Mouse (Mus musculus) v-Abl transformed pro-B cells (cell line): ENCODE measurements around the gene Mfap1b.
"Not testable (repeated sequence)": the region's sequence is repeated elsewhere in the genome, so short reads cannot be mapped to it uniquely, and the experiment has no call there.

ENCODE experiments used
- in situ Hi-C, 2 experiments: fragments of 400-800 bp; cut with MboI; formaldehyde crosslinking; loops; one replicate each; pipeline ENCODE4 v1.15.1; 2025; ENCODE audit not compliant: unreplicated experiment in 2 of 2

The Mfap1b gene

DNA sequence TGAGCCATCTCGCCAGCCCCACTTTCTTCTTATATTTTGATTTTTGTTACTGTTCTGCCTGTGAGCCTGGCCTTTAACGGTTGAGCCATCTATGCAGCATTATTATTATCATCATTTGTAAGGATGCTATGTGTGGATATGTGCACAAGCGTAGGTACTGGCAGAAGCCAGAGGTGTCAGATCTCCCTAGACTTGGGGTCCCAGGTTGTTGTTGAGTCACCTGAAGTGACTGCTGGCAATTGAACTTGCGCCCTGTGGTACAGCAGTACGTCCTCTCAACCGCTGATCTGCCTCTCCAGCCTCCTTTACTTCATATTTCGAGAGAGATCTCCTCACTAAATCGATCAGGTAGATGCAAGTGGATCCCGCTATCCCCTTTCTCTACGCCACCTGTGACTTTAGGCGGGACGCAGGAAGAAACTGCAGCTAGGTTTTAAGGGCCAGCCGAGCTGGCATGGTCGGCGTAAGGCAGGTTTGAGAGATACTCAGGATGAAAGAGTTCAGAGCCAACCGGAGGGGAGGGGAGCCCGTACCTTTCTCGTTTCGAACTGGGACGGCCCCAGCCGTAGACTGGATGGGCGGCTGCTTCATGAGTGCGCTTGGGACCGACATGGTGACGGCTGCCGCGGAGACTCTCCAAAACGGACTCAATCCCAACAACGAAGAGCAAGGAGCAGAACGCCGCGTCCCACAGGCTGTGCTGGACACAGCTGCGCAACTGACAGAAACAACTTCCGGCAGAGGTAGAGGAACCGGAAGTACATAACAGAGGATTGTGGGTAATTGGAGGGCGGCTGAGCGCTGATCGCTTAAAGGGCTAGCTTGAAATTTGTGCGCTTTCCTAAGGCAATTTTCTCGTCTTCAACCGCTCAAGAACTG is at the start of gene Mfap1b:
Gene Mfap1b, minus strand, starts transcription at position 767 of the 879 bp plus-strand sequence.
- in situ Hi-C loops: not testable (repeated sequence)

DNA sequence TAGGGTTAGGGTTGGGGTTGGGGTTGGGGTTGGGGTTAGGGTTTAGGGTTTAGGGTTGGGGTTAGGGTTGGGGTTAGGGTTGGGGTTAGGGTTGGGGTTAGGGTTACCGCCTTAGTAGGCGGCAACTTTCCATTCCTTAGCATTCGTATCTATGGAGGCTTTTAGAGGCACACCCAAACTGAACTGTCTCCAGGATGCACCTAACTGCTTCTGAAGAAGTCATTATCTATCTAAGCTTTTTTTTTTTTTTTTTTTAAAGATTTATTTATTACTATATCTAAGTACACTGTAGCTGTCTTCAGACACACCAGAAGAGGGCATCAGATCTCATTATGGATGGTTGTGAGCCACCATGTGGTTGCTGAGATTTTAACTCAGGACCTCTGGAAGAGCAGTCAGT is 49.0 kb upstream of the Mfap1b start:
- in situ Hi-C loops: not testable (repeated sequence)

DNA sequence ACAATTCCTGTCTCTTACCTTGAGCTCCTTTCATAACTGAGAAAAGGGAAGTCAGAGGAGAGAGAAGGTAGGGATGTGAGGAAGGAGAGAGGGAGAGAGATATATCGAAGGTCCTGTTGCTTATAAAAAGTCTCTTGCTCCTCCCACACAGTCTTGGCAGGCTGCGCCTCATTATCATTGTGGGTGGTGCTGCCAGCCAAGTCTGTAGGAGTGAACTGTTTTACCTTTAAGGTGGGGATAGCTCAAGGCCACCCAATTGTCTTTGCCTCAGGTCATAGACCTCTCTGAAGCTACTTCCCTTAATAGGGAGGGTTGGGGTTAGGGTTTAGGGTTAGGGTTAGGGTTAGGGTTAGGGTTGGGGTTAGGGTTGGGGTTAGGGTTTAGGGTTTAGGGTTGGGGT is 48.1 kb upstream of the Mfap1b start:
- in situ Hi-C loops: no loop called here

DNA sequence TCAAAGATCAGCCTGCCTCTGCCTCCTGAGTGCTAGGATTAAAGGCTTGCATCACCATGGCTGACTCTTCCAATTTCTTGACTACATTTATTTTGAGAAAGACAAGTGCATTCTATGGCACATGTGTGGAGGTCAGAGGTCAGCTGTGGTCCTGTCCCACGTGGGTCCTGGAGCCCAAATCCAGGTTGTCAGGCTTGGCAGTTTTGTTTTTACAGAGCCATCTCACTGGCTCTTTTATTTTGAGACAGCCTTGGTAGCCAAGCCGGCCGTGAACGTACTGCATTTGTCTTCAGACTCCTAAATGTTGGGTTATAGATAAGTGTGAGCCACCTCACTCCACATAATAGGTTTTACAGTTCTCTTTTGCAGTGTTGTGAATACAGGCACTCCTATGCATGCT is 44.8 kb upstream of the Mfap1b start:
- in situ Hi-C loops: not testable (repeated sequence)

DNA sequence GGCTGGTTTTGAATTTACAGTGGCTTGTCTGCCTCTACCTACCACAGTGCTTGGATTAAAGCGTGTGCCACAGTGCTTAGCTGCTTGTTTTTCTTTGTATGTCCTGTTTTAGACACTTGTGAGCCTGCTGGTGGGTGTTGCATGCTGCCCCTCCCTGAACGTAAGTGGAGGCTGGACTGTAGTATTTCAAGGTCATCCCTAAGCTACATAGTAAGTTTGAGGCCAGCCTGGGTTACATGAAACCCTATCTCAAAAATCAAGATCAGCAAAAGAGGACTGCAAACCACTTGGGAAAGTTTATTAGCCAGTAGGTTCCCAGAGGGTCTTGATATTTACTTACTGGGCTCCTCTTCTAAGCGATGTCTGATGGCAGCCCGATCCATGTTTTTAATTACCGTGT is 44.2 kb upstream of the Mfap1b start:
- in situ Hi-C loops: no loop called here

DNA sequence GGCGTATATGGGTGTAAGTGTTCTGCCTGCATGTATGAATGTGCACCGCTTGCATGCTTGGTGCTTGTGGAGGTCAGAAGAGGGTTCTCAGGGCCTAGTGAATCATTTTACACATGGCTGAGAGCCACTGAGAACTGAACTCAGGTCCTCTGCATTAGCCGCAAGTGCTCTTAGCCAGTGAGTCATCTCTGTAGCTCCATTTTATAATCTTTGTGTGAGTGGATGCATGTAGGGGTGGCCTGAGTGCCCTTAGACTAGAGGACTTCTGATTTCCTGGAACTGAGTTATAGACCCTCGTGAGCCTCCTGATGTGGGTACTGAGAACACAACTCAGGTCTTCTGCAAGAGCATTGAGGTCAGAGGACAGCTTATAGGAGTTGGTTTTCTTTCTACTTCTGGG is 40.3 kb upstream of the Mfap1b start:
- in situ Hi-C loops: no loop called here

DNA sequence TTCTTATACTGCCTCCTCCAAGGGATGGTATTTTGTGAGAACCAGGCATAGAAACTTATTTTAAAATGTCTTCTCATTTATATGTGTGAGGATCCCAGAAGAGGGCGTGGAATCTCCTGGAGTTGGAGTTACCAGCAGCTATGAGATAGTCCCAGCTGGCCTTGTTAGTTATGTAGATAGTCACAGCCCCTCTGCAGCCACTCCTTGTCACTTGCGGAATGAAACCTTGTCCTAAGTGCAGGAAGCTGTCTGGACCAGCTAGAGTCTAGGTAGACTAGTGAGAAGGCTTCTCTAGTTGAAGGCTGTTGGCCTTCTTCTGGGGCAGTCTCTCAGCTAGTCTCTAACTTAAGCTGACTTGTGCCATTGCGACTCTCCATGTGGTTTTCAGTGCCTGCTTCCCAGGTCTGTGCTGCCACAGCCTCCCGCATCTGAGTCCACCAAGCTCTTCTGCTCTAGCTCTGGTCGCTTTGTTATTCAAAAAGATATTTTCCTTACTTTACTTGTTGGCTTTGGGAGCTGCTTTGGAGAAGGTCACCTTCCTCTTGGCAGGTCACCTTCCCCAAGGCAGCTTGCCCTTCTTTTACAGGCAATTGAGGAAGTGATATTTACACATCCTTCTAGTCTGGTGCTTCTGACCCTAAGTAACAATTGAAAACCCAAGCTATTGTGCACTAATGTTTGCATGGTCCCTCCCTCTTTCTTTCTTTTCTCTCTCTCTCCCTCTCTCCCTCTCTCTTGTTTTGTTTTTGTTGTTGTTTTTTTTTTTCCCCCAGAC is 39.3 kb upstream of the Mfap1b start:
- in situ Hi-C loops: not testable (repeated sequence)

DNA sequence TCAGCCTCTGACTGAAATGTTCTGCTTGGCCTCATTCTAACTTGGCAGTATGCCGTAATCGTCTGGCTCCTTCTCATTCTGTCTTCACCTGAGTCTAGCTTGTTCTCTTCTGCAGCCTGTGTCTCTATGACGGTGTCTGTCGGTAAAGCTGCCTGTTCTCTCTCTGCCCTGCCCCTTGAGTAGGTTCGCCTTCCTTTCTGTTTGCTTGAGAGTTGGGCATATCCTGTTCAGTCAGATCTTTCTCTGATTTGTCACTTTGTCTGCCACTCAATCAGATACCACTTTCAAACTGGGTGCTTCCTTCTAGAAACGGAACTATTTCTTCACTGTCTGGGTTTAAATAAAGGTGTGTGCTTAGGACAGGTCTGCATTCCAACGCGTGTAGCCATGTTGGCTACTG is 37.5 kb upstream of the Mfap1b start:
- in situ Hi-C loops: no loop called here

DNA sequence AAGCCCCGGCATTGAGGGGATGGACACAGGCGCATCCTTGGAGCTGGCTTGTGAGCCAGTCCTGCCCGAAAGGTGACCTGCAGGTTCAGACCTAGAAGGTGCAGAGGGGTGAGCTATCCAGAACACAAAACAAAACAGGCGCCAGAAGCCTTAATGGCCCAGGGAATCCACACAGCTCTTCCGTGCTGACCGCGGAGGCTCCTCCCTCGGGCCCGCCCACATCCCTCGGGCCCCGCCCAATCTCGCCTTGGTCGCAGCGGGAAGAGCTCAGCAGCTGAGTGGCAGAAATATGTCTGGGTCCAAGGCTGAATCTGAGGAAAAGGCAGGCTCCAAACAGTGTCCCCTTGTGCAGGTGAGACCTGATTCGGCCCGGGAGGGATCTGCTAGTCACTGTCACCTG is 35.7 kb upstream of the Mfap1b start:
- in situ Hi-C loops: no loop called here

DNA sequence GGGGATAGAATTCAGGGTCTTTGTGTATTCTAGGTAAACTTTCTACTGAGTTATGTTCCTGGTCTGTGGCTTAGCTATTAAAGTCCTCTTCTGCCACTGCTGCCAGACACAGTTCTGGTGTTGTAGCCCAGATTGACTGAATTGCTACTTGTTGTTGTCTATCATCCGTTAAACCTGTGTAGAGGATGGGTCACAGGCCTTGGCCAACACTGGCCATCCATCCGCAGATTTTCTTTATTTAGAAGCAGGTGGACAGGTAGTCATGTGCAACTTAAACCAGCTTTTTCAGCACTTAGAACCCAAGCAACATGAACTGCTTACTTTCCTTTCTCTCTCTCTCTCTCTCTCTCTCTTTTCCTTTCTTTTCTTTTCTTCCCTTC is 34.1 kb upstream of the Mfap1b start:
- in situ Hi-C loops: no loop called here

DNA sequence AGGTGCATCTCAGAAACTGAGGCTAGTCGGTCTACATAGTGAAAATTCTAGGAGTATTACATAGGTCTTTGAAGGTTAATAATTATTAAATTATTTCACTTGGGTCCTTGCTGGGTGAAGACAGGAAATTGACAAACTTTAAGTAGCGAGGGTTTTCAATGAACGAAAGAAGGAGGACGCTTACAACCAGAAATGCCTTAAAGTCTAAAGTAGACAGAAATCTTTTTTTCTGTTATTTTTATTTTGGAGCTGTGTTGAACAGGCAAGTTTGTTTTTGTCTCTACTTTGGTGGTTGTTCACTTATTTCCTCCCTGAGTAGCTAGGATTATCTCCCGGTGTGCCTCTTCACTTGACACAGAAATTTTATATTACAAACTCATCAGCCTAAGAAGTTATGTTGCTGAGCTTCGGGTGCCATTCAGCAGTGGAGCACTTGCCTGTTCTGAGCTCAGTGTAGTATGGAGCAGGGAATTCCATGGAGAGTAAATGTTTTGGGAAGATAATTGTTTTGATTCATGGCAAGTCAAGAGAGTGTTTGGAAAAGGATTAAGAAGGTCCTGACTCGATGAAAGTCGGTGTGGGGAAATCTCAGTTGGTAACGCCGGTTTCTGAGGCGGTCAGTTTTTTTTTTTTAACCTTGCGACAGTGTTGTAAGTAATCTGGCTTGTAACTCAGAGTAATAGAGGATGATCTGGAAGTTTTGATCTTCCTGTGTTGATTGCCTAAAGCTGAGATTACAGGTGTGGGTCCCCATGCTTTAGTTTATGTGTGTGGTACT is 33.5 kb upstream of the Mfap1b start:
- in situ Hi-C loops: no loop called here

DNA sequence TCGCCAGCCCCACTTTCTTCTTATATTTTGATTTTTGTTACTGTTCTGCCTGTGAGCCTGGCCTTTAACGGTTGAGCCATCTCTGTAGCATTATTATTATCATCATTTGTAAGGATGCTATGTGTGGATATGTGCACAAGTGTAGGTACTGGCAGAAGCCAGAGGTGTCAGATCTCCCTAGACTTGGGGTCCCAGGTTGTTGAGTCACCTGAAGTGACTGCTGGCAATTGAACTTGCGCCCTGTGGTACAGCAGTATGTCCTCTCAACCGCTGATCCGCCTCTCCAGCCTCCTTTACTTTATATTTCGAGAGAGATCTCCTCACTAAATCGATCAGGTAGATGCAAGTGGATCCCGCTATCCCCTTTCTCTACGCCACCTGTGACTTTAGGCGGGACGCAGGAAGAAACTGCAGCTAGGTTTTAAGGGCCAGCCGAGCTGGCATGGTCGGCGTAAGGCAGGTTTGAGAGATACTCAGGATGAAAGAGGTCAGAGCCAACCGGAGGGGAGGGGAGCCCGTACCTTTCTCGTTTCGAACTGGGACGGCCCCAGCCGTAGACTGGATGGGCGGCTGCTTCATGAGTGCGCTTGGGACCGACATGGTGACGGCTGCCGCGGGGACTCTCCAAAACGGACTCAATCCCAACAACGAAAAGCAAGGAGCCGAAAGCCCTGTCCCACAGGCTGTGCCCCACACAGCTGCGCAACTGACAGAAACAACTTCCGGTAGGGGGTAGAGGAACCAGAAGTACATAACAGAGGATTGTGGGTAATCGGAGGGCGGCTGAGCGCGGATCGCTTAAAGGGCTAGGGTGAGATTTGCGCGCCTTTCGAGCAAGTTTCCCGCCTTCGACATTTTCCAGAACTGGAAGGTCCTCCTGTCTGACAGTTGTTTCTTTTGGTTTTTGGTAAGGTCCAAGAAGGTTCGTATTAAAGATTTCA is 32.3 kb upstream of the Mfap1b start, which contains the start of the genes Mfap1a and Wdr76:
Gene Mfap1a, minus strand, starts transcription at position 724 of the 941 bp plus-strand sequence.
Gene Wdr76, plus strand, starts transcription at position 782 of the 941 bp plus-strand sequence.
- in situ Hi-C loops: not testable (repeated sequence)

DNA sequence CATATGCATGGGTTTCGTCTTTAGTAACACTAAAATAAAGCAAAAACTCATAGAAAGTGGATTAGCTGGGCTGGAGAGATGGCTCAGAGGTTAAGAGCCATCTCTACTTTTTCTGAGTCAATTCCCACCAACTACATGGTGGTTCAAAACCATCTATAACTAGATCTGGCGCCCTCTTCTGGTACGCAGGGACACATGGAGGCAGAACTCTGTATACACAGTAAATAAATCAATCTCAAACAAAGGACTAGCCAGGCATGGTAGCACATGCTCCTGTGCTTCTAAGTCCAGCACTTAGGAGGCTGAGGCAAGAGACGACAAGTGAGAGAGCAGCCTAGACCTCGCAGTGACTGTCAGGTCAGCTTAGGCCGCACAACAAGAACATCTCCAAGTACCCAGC is 27.7 kb upstream of the Mfap1b start:
- in situ Hi-C loops: not testable (repeated sequence)

DNA sequence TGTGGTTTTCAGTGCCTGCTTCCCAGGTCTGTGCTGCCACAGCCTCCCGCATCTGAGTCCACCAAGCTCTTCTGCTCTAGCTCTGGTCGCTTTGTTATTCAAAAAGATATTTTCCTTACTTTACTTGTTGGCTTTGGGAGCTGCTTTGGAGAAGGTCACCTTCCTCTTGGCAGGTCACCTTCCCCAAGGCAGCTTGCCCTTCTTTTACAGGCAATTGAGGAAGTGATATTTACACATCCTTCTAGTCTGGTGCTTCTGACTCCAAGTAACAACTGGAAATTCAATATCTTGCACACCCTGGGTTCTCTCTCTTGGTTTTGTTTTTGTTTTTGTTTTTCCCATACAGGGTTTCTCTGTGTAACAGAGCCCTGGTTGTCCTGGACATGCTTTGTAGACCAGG is 10.5 kb upstream of the Mfap1b start:
- in situ Hi-C loops: loop anchor here (5.0 kb wide), 1 partner anchor 77 kb away; no protein-coding TSS in a partner anchor

DNA sequence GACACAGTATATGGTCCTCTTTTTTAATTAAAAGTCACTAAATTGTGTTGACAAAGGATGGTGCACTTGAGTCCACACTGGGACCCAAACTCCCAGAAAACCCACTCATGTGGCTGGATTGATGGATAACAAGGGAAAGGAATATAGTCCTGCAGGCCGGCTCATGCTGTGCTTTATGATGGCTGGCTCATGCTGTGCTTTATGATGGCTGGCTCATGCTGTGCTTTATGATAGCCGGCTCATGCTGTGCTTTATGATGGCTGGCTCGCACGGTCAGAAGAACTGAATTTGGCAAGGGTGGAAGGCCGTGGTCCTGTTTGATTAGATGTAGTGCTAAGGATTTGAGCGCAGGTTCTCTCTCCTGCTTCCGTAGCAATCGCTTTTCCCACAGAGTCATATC is 9.7 kb upstream of the Mfap1b start:
- in situ Hi-C loops: loop anchor here (5.0 kb wide), 1 partner anchor 76 kb away; no protein-coding TSS in a partner anchor

DNA sequence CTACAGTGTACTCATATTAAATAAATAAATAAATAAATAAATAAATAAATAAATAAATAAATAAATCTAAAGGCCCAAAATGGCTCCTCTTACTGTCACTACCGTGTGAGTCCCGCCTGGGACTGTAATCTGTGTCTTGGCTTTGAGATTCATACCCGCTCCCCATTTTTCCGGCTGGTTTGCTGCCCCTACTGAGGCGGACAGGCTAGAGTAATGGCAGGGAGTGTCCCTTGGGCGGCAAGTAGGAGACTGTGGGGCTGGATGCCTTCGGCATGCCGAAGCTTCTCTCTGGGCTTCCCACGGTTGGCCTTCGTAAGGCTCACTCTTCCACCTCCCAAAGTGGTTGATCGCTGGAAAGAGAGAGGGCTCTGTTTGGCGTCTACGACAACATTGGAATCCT is 7.0 kb upstream of the Mfap1b start:
- in situ Hi-C loops: loop anchor here (5.0 kb wide), 1 partner anchor 74 kb away; no protein-coding TSS in a partner anchor

DNA sequence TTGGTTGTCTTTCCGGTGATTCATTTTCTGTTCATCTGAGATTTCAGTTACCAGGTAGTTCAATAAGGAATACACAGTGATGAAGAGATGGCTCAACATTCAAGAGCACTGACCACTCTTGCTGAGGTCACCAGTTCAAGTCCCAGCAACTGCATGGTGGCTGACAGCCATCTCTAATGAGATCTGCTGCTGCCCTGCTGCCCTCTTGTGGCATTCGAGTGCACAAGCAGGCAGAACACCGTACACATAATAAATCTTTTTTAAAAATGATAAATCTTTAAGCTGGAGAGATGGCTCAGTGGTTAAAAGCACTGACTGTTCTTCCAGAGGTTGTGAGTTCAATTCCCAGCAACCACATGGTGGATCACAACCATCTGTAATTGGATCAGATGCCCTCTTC is 6.6 kb upstream of the Mfap1b start:
- in situ Hi-C loops: loop anchor here (5.0 kb wide), 1 partner anchor 73 kb away; no protein-coding TSS in a partner anchor

DNA sequence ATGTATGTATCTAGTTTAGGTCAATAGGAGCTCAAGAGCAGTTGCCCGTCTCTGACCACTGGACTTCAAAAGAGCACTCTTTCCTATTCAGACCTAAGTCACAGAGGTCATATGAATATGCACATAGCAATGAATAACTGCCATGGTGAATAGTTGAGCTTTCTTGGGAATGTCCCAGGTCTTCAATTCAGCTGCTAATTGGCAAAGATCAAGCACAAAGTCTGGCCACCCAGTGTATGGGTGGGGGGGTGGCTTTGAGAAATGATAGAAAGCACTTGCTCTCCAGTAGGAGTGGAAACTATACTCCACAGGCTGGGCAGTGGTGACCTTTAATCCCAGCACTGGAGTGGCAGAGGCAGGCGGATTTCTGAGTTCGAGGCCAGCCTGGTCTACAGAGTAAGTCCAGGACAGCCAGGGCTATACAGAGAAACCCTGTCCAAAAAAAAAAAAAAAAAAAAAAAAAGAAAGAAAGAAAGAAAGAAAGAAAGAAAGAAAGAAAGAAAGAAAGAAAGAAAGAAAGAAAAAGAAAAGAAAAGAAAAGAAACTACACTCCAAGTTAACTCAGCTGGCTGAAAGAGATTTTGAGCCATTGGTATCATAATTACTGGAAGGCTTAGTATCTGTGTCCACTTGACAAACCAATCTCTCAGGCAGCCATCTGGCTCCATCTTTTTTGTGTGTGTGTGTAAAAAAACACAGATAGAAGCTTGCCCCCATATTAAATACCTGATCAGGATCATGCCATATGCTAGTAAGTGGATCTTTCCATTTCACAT is 3.8 kb upstream of the Mfap1b start:
- in situ Hi-C loops: no loop called here

DNA sequence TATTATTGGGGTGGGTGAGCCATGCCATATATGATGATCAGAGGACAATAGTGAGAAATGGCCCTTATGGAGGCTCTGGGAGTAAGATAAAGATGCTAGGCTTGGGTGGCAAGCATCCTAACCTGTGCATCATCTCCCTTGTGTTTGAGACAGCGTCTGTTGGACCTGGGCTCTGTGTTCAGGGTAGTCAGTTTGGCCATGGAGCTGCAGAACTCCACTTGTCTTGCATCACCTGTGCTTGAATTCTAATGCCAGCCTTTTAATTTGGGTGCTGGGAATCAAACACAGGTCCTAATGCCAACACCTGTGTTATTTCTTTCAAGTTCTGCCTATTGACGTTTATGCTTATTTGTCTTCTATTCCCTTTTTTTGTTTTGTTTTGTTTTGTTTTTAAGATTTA is 1.4 kb upstream of the Mfap1b start:
- in situ Hi-C loops: not testable (repeated sequence)
